Mouse (Mus musculus) layer of hippocampus, adult 2 months (tissue): ENCODE measurements around the gene Dcp1b. TPM values are rescaled to one million over a fixed set of nuclear protein-coding genes. Genes with fewer than 3 reads are reported as not detected.

ENCODE experiments used
- DNase-seq, 2 experiments: peaks; one replicate each; pipeline ENCODE4 v3.0.0; 2022; ENCODE audit warnings: low spot score in 2 of 2
- H3K27ac ChIP-seq: fragments of 200-600 bp; 2 replicates; pipeline ENCODE4 v1.8.1; 2022
- H3K4me3 ChIP-seq: fragments of 200-600 bp; 2 replicates; pipeline ENCODE4 v1.8.1; 2022; ENCODE audit warnings: mild to moderate bottlenecking
- CTCF ChIP-seq: fragments of 200-600 bp; conservative IDR thresholded peaks from 2 replicates; pipeline ENCODE4 v1.8.1; 2022; ENCODE audit warnings: antibody characterized with exemption, mild to moderate bottlenecking, moderate library complexity
- total RNA-seq, 2 experiments: library from RNA; stranded (reverse); gene quantifications; 2 replicates each; pipeline ENCODE4 v1.2.3; 2021

Gene Dcp1b
- total RNA-seq, 2 experiments from 2014 or later: 18.6 to 21.2 TPM

GRCm38 (mm10) chr6:119246082-119246481 lies 71.0 kb downstream of the Dcp1b start:
- no peak overlapping the region for H3K27ac ChIP-seq
- peak; percentile 54 for TF ChIP-seq CTCF
- no peak for DNase-seq
- no peak overlapping the region for H3K4me3 ChIP-seq

- H3K4me3 ChIP-seq: no peak overlapping the region
- no peak for TF ChIP-seq CTCF
- DNase-seq: no peak
- H3K27ac ChIP-seq: no peak overlapping the region
Observed at GRCm38 (mm10) chr6:119248578-119248977, 73.5 kb downstream of the Dcp1b start.

GRCm38 (mm10) chr6:119249726-119250125 lies 74.7 kb downstream of the Dcp1b start:
- Histone ChIP-seq H3K4me3 (no peak overlapping the region), H3K27ac (no peak overlapping the region)
- TF ChIP-seq CTCF: no peak
- DNase-seq: no peak

- Histone ChIP-seq H3K4me3 (no peak overlapping the region), H3K27ac (no peak overlapping the region)
- no peak for TF ChIP-seq CTCF
- DNase-seq: no peak
Observed at GRCm38 (mm10) chr6:119251704-119252103, 76.7 kb downstream of the Dcp1b start.

Other genes with a start within 250 kb of the Dcp1b start
- gene Cacna1c, start 21.2 kb downstream of the Dcp1b start, total RNA-seq: 10 to 100 TPM; 86.4 to 90.0 TPM
- gene Cacna2d4, start 61.3 kb downstream of the Dcp1b start, total RNA-seq: 1 to 10 TPM; 1.8 to 1.9 TPM
- 10 to 100 TPM; 43.3 to 44.6 TPM for gene Lrtm2, start 155.5 kb downstream of the Dcp1b start, total RNA-seq
- gene Adipor2, start 242.5 kb downstream of the Dcp1b start, total RNA-seq: 10 to 100 TPM; 37.1 to 40.5 TPM